Mouse (Mus musculus) liver, postnatal 0 days (tissue): Measurements from ENCODE around the gene Tmem262.

Experiments
- CTCF ChIP-seq: sonication (generic); IDR thresholded peaks from 2 replicates; pipeline ENCODE4 v1.5.1; 2016; ENCODE audit warnings: antibody characterized with exemption, low read depth
- EP300 ChIP-seq: IDR thresholded peaks from 2 replicates; pipeline ENCODE4 v1.6.1; 2016; ENCODE audit warnings: antibody characterized with exemption, low read depth, mild to moderate bottlenecking

GRCm38 (mm10) chr19:6084478-6085248 lies 4.8 kb downstream of the Tmem262 start, which contains the start of the genes Zfpl1 and Cdca5:
- TF ChIP-seq EP300 = peak; percentile 68; the same call in 1 of the 2 replicates
- no peak for TF ChIP-seq CTCF
